Mouse (Mus musculus) stomach, embryonic 14.5 days (tissue): ENCODE data around the gene Cnnm2. TPM values are rescaled to one million over a fixed set of nuclear protein-coding genes. Genes with fewer than 3 reads are reported as not detected.

Source experiments
- ATAC-seq: fragments of 200-750 bp; cut with Nextera tagmentation; 2 replicates; pipeline ENCODE4 v1.8.0; 2017; ENCODE audit warnings: low read depth, moderate TSS enrichment; ENCODE audit not compliant: insufficient number of reproducible peaks, insufficient read depth, low FRiP score
- H3K27ac ChIP-seq: fragments of 300-500 bp; sonication (generic); 2 replicates; pipeline ENCODE4 v1.5.1; 2014; ENCODE audit warnings: mild to moderate bottlenecking, low read length, moderate library complexity, mixed read lengths
- H3K27me3 ChIP-seq: fragments of 300-500 bp; sonication (generic); 2 replicates; pipeline ENCODE4 v1.6.1; 2014; ENCODE audit warnings: low read length, control low read depth, mixed read lengths; ENCODE audit not compliant: control insufficient read depth, insufficient read depth
- H3K36me3 ChIP-seq: fragments of 300-500 bp; sonication (generic); 2 replicates; pipeline ENCODE4 v1.6.1; 2014; ENCODE audit warnings: mild to moderate bottlenecking, control low read depth, low read length, moderate library complexity, mixed read lengths; ENCODE audit not compliant: control insufficient read depth, insufficient read depth
- H3K4me1 ChIP-seq: fragments of 300-500 bp; sonication (generic); 2 replicates; pipeline ENCODE4 v1.6.1; 2014; ENCODE audit warnings: low read length, control low read depth, mixed read lengths; ENCODE audit not compliant: control insufficient read depth, insufficient read depth
- H3K4me2 ChIP-seq: fragments of 300-500 bp; sonication (generic); replicated peaks from 2 replicates; pipeline ENCODE4 v1.6.1; 2014; ENCODE audit warnings: low read depth, low read length, control low read depth
- H3K4me3 ChIP-seq: fragments of 300-500 bp; sonication (generic); 2 replicates; pipeline ENCODE4 v1.5.1; 2014; ENCODE audit warnings: low read depth, low read length, control low read depth
- H3K9ac ChIP-seq: fragments of 300-500 bp; sonication (generic); replicated peaks from 2 replicates; pipeline ENCODE4 v1.6.1; 2014; ENCODE audit warnings: low read depth, mild to moderate bottlenecking, control low read depth, low read length, moderate library complexity, mixed read lengths
- H3K9me3 ChIP-seq: fragments of 300-500 bp; sonication (generic); 2 replicates; pipeline ENCODE4 v1.6.1; 2016; ENCODE audit warnings: low read depth, low read length, control low read depth; ENCODE audit not compliant: control insufficient read depth
- WGBS: fragments of 180-500 bp; shearing (Covaris S2); extraction: QIAGEN DNeasy Blood & Tissue Kit; methylation state at CpG from one replicate; pipeline ENCODE4 v1.1.7; 2014; 5-methylcytosine and 5-hydroxymethylcytosine counted together
- polyA plus RNA-seq: library from polyadenylated mRNA; unstranded; fragments of >200 nt; fragmentation: Nextera tagmentation; extraction: Ambion mirVana; gene quantifications from 2 replicates; pipeline ENCODE4 v1.2.1, GENCODE M21; 2014

Gene Cnnm2
- polyA plus RNA-seq, 1 experiment from 2014 or later = 2.5 TPM

DNA sequence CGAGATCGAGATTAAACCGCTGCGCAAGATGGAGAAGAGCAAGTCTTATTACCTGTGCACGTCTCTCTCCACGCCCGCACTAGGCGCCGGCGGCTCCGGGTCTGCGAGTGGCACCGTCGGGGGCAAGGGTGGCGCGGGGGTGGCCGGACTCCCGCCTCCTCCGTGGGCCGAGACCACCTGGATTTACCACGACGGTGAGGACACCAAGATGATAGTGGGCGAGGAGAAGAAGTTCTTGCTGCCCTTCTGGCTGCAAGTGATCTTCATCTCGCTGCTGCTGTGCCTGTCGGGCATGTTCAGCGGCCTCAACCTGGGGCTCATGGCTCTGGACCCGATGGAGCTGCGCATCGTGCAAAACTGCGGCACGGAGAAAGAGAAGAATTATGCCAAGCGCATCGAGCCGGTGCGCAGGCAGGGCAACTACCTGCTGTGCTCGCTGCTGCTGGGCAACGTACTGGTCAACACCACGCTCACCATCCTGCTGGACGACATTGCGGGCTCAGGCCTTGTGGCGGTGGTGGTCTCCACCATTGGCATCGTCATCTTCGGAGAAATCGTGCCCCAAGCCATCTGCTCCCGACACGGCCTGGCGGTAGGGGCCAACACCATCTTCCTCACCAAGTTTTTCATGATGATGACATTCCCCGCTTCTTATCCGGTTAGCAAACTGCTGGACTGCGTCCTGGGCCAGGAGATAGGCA lies 1.0 kb downstream of the Cnnm2 start:
- Histone ChIP-seq H3K36me3 (no peaks in the 10 kb centered on the region), H3K27ac (no peak overlapping the region), H3K4me1 (peaks cover 12% of the 10 kb centered on the region; the same call in 1 of the 2 replicates), H3K9ac (no peak overlapping the region; the same call in 1 of the 2 replicates), H3K9me3 (no peaks in the 10 kb centered on the region), H3K4me2 (peak overlapping the region; percentile 100), H3K4me3 (peak overlapping the region; percentile 63), H3K27me3 (no peaks in the 10 kb centered on the region)
- no peak for ATAC-seq
- WGBS = 1% methylated on average over 50 of the region's 50 CpGs

DNA sequence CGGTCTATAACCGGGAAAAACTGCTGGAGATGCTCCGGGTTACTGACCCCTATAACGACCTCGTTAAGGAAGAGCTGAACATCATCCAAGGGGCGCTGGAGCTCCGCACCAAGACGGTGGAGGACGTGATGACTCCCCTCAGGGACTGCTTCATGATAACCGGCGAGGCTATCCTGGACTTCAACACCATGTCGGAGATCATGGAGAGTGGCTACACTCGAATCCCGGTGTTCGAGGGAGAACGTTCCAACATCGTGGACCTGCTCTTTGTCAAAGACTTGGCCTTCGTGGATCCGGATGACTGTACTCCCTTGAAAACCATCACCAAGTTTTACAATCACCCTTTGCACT lies 1.6 kb downstream of the Cnnm2 start:
- 2% methylated on average over 19 of the region's 19 CpGs for WGBS
- no peak for ATAC-seq

DNA sequence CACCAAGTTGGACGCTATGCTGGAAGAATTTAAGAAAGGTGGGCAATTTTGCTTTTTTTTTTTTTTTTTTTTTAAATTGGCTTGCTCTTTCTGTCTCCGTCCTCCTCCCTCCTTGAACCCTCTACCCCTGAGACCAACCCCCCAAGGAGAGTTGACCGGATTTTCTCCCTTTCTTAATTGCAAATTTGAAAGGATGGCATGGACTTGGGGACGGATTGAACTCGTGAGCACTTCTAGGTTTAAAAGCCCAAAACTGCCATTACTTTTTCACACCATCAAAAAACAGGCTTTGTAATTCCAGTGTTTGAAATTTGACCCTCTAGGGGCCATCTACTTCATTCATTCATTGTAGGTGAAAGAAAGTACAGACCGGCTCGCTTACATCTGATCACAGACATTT lies 2.0 kb downstream of the Cnnm2 start:
- WGBS = 21% methylated on average over 7 of the region's 7 CpGs
- ATAC-seq = no peak
- H3K9ac ChIP-seq = no peak overlapping the region

More for the DNA sequence above, 1.6 kb downstream of the Cnnm2 start:
- Histone ChIP-seq H3K27ac (no peak overlapping the region), H3K9ac (no peak overlapping the region), H3K4me3 (peak overlapping the region; percentile 63), H3K27me3 (no peaks in the 10 kb centered on the region), H3K4me2 (peak overlapping the region; percentile 100), H3K4me1 (peaks cover 12% of the 10 kb centered on the region; the same call in 1 of the 2 replicates), H3K36me3 (no peaks in the 10 kb centered on the region), H3K9me3 (no peaks in the 10 kb centered on the region)

DNA sequence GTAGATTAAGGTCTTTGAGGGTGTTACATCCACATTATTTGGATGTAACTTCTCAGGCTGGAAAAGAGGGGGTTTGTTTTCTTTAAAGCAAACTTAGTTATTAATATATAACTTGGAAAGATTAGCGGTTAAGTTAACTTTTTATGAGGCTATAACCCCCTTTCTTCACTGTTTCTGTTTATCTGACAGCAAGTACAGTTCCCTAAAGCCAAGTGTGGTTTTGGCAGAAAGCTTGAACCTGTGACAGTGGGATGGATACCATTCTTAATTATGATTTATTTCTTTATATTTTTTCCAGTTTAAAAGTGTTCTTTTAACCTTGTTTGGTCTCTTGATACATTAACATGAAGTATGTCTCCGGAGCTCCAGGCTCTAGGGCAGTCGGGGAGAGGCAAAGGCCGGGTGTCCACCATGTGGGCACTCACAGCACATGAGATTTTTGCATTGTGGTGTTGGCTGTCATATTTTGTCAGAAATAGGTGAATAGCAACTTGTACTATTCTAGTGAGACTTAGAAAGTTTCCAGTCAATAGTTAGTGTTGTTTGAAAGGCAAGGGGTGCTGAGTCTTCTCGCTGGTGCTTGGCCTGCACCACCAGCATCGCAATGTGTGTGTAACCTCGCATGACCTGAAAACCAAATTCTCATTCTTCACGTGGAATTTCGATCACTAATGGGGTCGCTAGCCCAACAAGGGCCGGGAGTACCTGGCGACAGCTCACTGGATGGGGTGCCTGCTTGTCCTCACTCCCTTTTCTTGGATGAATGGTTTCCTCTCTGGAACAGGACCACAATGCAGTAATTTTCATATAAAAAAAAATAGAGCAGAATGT lies 2.8 kb downstream of the Cnnm2 start:
- Histone ChIP-seq H3K36me3 (no peaks in the 10 kb centered on the region), H3K9ac (no peak overlapping the region), H3K9me3 (no peaks in the 10 kb centered on the region), H3K27ac (no peak overlapping the region), H3K27me3 (no peaks in the 10 kb centered on the region), H3K4me2 (no peak overlapping the region; the same call in 1 of the 2 replicates), H3K4me3 (no peak overlapping the region), H3K4me1 (peaks cover 12% of the 10 kb centered on the region; the same call in 1 of the 2 replicates)
- 59% methylated on average over 12 of the region's 12 CpGs for WGBS
- no peak for ATAC-seq

More for the DNA sequence above, 2.0 kb downstream of the Cnnm2 start:
- Histone ChIP-seq H3K27me3 (no peaks in the 10 kb centered on the region), H3K27ac (no peak overlapping the region), H3K9me3 (no peaks in the 10 kb centered on the region), H3K4me3 (peak overlapping the region; percentile 63; the same call in 1 of the 2 replicates), H3K36me3 (no peaks in the 10 kb centered on the region), H3K4me2 (peak overlapping the region; percentile 100), H3K4me1 (peaks cover 12% of the 10 kb centered on the region; the same call in 1 of the 2 replicates)

DNA sequence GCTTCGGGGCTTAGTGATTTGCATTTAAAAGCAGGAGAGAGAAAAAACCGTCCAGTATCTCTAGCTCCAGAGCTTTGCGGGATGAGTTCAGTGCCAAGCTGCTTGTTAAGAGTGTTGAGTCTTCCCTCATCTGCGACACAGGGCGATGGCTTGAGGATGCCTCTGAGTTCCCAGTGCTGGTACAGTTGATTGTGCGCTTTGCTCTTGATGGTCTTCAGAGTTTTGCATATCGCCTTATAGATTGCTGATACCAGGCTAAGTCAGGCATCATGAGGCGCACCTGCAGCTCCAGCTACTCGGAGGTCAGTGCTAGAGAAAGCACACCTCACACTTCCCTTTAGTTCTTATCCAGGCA lies 3.3 kb downstream of the Cnnm2 start:
- no peaks in the 10 kb centered on the region for H3K9me3 ChIP-seq
- H3K9ac ChIP-seq = no peak overlapping the region
- H3K4me3 ChIP-seq = no peak overlapping the region
- H3K4me2 ChIP-seq = no peak overlapping the region
- H3K4me1 ChIP-seq = peaks cover 12% of the 10 kb centered on the region; the same call in 1 of the 2 replicates
- H3K36me3 ChIP-seq = no peaks in the 10 kb centered on the region
- 73% methylated on average over 9 of the region's 9 CpGs for WGBS
- no peak overlapping the region for H3K27ac ChIP-seq
- H3K27me3 ChIP-seq = no peaks in the 10 kb centered on the region
- ATAC-seq = no peak

DNA sequence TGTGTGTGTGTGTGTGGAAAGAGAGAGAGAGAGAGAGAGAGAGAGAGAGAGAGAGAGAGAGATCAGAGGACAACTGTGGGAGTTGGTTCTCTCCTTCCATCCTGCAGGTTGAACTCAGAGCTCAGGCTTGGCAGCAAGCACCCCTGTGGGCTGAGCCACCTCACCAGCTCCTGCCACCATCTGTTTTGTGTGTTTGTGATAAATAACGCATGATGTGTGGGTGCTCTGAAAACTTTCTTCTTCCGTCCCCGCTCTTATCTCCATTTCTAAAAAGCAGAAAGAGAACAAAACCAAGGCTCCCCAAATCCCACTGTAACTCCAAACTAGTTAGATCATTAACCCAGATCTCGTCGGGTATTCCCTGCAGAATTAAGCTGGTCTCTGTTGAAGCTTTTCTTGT lies 4.7 kb downstream of the Cnnm2 start:
- ATAC-seq = no peak
- Histone ChIP-seq H3K27ac (no peak overlapping the region), H3K4me2 (no peak overlapping the region), H3K9ac (no peak overlapping the region), H3K4me1 (peaks cover 12% of the 10 kb centered on the region; the same call in 1 of the 2 replicates), H3K36me3 (no peaks in the 10 kb centered on the region), H3K27me3 (no peaks in the 10 kb centered on the region), H3K4me3 (no peak overlapping the region), H3K9me3 (no peaks in the 10 kb centered on the region)
- WGBS = 68% methylated on average over 5 of the region's 5 CpGs

DNA sequence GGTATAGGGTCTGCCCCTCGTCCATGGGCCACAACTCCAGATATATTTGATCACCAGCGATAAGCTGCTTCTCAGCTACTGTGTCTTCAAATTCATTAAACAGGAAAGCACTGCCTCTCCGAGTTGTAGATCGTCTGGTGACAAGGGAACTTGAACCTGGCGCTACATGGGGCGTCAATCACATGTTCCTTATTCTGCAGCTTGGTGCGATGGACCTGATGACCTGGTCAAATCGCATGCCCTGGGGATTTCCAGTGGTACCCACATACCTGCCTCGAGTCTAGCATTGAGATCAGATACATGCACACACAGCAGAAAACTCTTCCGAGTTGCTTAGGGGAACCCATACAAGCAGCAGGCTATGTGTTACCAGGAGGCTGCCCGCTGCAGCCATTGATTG lies 8.4 kb downstream of the Cnnm2 start:
- 86% methylated on average over 11 of the region's 11 CpGs for WGBS
- no peak overlapping the region for H3K4me2 ChIP-seq
- H3K9ac ChIP-seq = no peak overlapping the region
- H3K27ac ChIP-seq = no peak overlapping the region
- H3K4me3 ChIP-seq = no peak overlapping the region
- 0 out of 2 replicates have a peak, but pooled peaks cover under 1% of the 10 kb centered on the region for H3K4me1 ChIP-seq
- no peak for ATAC-seq
- H3K36me3 ChIP-seq = no peaks in the 10 kb centered on the region
- H3K9me3 ChIP-seq = no peaks in the 10 kb centered on the region
- no peaks in the 10 kb centered on the region for H3K27me3 ChIP-seq

DNA sequence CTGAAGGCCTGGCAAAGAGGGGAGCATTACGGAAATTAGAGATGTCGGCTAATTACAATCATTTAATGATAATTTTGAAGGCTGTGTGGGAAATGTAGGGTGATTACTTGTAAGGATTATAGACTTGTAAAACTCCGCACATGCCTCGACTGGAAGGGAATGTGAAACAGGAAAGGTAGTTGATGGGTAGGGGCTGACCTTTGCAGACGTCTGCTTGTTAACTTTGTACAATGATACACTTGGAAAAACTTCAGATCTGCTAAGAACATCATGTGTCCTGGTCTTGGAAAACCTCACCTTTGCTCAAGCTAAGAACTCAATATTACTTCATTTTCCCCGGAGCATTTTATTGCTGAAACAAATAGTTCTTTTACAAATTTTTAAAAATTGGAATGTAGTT lies 10.4 kb downstream of the Cnnm2 start:
- no peaks in the 10 kb centered on the region for H3K36me3 ChIP-seq
- no peak overlapping the region for H3K27ac ChIP-seq
- no peak overlapping the region for H3K9ac ChIP-seq
- H3K27me3 ChIP-seq = no peaks in the 10 kb centered on the region
- 77% methylated on average over 6 of the region's 6 CpGs for WGBS
- no peak overlapping the region for H3K4me3 ChIP-seq
- no peaks in the 10 kb centered on the region for H3K4me1 ChIP-seq
- H3K4me2 ChIP-seq = no peak overlapping the region
- no peaks in the 10 kb centered on the region for H3K9me3 ChIP-seq
- no peak for ATAC-seq
